Mouse (Mus musculus) adrenal gland, postnatal 14 days (tissue): Measurements from ENCODE around the gene Mfn1. TPM values are rescaled to one million over a fixed set of nuclear protein-coding genes. Genes with fewer than 3 reads are reported as not detected.

ENCODE experiments used
- DNase-seq: peaks from one replicate; pipeline ENCODE4 v3.0.0; 2021; ENCODE audit warnings: mixed read lengths
- long read RNA-seq, 2 experiments: library from polyadenylated mRNA; stranded (forward); transcript quantifications; one replicate each; pipeline ENCODE4 v2.0.0; 2021
- total RNA-seq: library from RNA; stranded (reverse); gene quantifications from 2 replicates; pipeline ENCODE4 v1.2.3, GENCODE M21; 2021

The Mfn1 gene
- total RNA-seq: 73.9 and 92.5 TPM in 2 replicates
- long read RNA-seq, experiment 1, full-length matches to known transcripts: 25 of 30 reads
- long read RNA-seq, experiment 1, partial matches to known transcripts: 4 of 30 reads
- long read RNA-seq, experiment 1, other reads (novel, unspliced or antisense): 1 of 30 reads
- long read RNA-seq, experiment 2, full-length matches to known transcripts: 20 of 35 reads
- long read RNA-seq, experiment 2, partial matches to known transcripts: 4 of 35 reads
- long read RNA-seq, experiment 2, other reads (novel, unspliced or antisense): 11 of 35 reads

GRCm38 (mm10) chr3:32529303-32529898 lies at the start of gene Mfn1:
TSS of gene Mfn1 (plus strand) at chr3:32529465.
- peak; percentile 97 for DNase-seq

- no peak for DNase-seq
These were observed 49.3 kb upstream of the Mfn1 start for GRCm38 (mm10) chr3:32479961-32480360.

GRCm38 (mm10) chr3:32483035-32483434 lies 46.2 kb upstream of the Mfn1 start:
- DNase-seq: no peak

GRCm38 (mm10) chr3:32486543-32486942 lies 42.7 kb upstream of the Mfn1 start:
- DNase-seq: no peak

- no peak for DNase-seq
These were observed 41.1 kb upstream of the Mfn1 start for GRCm38 (mm10) chr3:32488172-32488571.

- DNase-seq: no peak
These were observed 39.0 kb upstream of the Mfn1 start for GRCm38 (mm10) chr3:32490076-32490927.

DNA sequence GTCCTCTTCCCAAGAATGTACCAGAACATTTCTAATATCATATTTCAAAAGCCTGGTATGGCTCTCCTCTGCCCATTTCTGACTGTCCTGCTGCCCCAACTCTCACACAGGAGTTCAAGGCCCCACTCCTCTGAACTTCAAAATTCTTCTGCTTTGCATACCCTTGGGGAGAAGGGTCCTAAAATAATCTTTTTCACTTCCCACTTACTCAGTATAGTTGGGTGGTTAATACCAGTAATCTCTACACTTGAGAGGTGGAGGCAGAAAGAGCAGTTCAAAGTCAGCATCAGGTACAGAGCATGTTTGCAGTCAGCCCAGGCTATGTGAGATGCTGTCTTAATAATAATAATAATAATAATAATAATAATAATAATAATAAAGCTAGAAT lies 38.3 kb upstream of the Mfn1 start:
- DNase-seq: no peak

- DNase-seq: no peak
These were observed 36.9 kb upstream of the Mfn1 start, which contains the start of gene Kcnmb3 for GRCm38 (mm10) chr3:32492097-32493090. TSS of gene Kcnmb3 (minus strand) at chr3:32492231.

DNA sequence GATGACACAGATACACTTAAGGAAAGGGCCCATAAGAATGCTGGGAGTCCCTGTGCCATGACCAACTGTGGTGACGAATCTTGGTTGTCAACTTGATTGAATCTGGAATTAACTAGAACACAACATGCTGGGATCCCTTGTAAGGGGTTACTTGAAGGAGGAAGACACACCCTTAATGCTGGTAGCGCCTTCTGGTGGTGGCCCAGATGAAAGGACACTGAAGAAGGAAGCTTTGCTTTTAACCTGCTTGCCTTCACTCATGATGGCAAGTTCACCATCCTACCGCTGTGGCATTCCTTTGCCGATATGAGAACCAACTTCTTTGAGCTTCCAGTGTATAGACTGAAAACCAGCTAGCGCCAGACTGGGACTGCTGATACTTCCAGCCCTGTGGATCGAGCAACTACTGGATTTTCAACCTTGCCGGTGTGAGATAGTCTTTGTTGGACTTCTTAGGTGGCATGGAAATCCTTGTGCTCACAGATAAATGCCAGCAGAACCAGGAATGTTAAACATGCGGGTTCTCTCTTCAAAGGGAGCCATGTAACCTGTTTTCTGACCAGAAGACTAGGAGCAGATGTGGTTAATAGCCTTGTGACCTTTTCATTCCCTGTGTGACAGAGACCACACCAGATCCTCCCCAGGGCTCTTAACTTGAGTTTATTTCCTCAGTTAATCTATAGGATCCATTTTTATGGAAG lies 34.7 kb upstream of the Mfn1 start:
- no peak for DNase-seq

GRCm38 (mm10) chr3:32495088-32495770 lies 34.0 kb upstream of the Mfn1 start:
- DNase-seq: no peak

GRCm38 (mm10) chr3:32495856-32496710 lies 33.2 kb upstream of the Mfn1 start:
- DNase-seq: no peak

DNA sequence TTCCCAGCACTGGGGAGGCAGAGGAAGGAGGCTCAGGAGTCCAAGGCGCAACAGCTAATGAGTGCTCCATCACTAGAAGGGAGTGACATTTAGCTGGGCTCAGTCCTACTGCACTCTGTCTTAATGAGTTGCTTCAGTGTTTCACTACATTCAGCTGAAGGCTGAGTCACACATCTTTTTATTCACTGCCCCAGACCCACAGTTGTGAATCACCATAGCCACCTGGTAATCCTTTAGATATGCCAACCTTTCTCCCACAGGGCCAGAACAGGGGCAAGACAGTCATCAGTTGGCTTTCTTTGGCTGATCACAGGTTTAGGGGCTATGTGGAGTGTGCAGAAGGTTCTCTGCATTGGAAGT lies 32.6 kb upstream of the Mfn1 start:
- DNase-seq: no peak

- DNase-seq: no peak
These were observed 28.9 kb upstream of the Mfn1 start for GRCm38 (mm10) chr3:32500346-32500745.

- no peak for DNase-seq
These were observed 23.4 kb upstream of the Mfn1 start for GRCm38 (mm10) chr3:32505841-32506240.

- no peak for DNase-seq
These were observed 22.7 kb upstream of the Mfn1 start for GRCm38 (mm10) chr3:32506366-32507225.

- peak; percentile 82 for DNase-seq
These were observed 20.5 kb upstream of the Mfn1 start for GRCm38 (mm10) chr3:32508666-32509324.

DNA sequence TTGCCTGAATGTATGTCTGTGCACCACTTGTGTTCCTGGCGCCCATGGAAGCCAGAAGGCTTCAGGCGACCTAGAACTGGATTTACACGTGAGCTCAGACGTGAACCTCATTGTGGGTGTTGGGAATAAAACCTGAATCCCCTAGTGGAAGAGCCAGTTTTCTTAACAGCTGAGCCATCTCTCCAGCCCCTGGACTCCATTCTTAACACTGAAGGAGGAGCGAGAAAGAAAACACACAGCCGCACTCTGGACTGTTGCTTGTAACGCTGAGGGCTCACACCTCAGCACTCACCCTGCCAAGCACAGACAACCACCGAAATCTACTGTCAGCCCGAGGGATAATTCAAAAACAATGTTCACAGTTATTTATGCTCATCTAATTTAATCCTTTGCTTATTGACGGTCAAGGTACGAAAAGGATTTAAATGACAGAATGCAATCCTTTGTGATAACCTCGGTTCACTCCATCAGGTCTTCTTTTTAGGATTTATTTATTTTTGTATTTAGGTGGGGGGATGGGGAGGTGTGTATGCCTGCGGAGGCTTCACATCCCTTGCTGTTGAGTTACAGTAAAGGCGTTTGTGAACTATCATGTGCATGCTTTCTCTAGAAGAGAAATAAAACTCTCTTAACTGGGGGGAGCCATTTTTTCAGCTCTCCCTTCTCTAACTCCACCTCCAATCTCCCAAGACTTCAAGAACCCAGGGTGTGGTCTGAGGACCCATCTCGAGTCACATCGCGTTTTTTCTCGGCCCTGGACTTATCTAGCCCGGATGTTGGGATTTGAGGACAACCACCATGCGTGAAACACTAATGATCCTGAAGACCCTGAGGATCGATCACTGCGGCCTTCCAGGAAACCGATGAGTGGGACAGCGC lies 19.5 kb upstream of the Mfn1 start, which contains the start of gene Zfp639:
Gene Zfp639 (plus strand): TSS at position 764 of the 879 bp plus-strand sequence.
- no peak for DNase-seq
